8 mouse cellular contexts compared by ENCODE assay signal in the genomic region with DNA sequence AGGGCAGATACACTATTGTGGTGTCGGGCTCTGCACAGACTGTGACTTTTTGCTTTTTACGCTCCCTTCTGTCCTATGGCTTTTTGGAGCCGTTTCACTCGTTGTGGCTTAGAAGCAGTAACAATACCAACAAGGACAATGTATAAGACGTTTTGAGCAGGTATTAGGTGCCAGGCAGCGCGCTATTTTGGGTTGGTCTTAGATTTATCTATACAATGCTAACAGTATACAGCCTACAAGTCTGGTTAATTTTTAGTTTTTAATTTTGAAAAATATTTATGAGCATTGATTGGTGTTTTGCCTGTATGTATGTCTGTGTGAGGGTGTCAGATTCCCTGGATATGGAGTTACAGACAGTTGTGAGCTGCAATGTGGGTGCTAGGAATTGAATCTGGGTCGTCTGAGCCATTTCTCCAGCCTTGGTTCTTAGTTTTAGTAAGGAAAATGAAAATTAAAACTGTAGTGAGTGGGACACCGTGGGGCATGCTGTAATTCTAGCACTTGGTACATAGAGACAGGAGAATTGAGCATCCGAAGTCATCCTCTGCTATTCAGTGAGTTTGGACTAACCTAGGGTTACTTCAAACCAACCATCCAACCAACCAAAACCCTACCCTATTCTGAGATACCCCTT. TPM values are rescaled to one million over a fixed set of nuclear protein-coding genes. Genes with fewer than 3 reads are reported as not detected.
DNase-seq lines count a peak whose midpoint lies in the region; ATAC-seq and TF ChIP-seq lines count a peak whose summit lies in the region.

No protein-coding gene starts in this region.

- intact Hi-C loops in heart, adult 2 months (cut with DNase I): loop anchor here (2.0 to 5.0 kb wide), 3 partner anchors 45 to 125 kb away; partner anchors contain the start of genes Atp5l and Kmt2a

- peaks cover 4% of the 10 kb centered on the region; the same call in 1 of the 2 replicates for H3K79me2 ChIP-seq in heart, adult 2 months (replicated peaks; ENCODE audit: control insufficient read depth, insufficient read depth, low read length)

- no peak for DNase-seq in heart, adult 2 months
- no peak for DNase-seq in heart, adult 9 months (ENCODE audit: low spot score in 2 of 2)
- no peak for DNase-seq in thymus, adult 2 months
- DNase-seq in thymus, postnatal 0 days (ENCODE audit: low spot score): no peak
- DNase-seq in liver, embryonic 13.5 days: no peak
- DNase-seq in ovary, adult 18-20 months (ENCODE audit: low spot score): no peak
- DNase-seq in cerebellum, postnatal 10 days: no peak
- no peak for DNase-seq in embryo, embryonic 10.5 days (ENCODE audit: low spot score)

- H3K36me3 ChIP-seq in heart, adult 2 months (ENCODE audit: control insufficient read depth, insufficient read depth, low read length): peaks cover 11% of the 10 kb centered on the region
- peaks cover 30% of the 10 kb centered on the region for H3K36me3 ChIP-seq in thymus, adult 2 months (ENCODE audit: control insufficient read depth, insufficient read depth, low read length)
- peaks cover 23% of the 10 kb centered on the region for H3K36me3 ChIP-seq in liver, embryonic 13.5 days

- no peak for TF ChIP-seq POLR2A in heart, adult 2 months (IDR thresholded peaks at IDR 0.05; ENCODE audit: insufficient read depth, low read depth, low read length)
- no peak for TF ChIP-seq POLR2A in thymus, adult 2 months (IDR thresholded peaks at IDR 0.05; ENCODE audit: control insufficient read depth, extremely low read depth, insufficient read depth, low read length, poor library complexity)

- peak; percentile 27 for ATAC-seq in liver, embryonic 13.5 days (ENCODE audit: low read depth)

- peak overlapping the region; percentile 93 for H3K27ac ChIP-seq in heart, adult 2 months
- no peak overlapping the region for H3K27ac ChIP-seq in thymus, adult 2 months (ENCODE audit: control insufficient read depth, insufficient read depth, low read length)
- peak overlapping the region; percentile 75 for H3K27ac ChIP-seq in liver, embryonic 13.5 days

- no peak for TF ChIP-seq EP300 in heart, adult 2 months (IDR thresholded peaks at IDR 0.05; ENCODE audit: insufficient read depth, low read depth, low read length)

- H3K4me1 ChIP-seq in heart, adult 2 months (ENCODE audit: control insufficient read depth, insufficient read depth, low read length): peaks cover 2% of the 10 kb centered on the region
- H3K4me1 ChIP-seq in thymus, adult 2 months (replicated peaks; ENCODE audit: control insufficient read depth, insufficient read depth, low read length): no peaks in the 10 kb centered on the region
- peaks cover 25% of the 10 kb centered on the region for H3K4me1 ChIP-seq in liver, embryonic 13.5 days (replicated peaks)

- H3K4me2 ChIP-seq in liver, embryonic 13.5 days: peak overlapping the region; percentile 82

- H3K9ac ChIP-seq in heart, adult 2 months (ENCODE audit: low read depth, low read length): peak overlapping the region; percentile 63
- peak overlapping the region; percentile 53 for H3K9ac ChIP-seq in liver, embryonic 13.5 days

- H3K9me3 ChIP-seq in liver, embryonic 13.5 days (replicated peaks): no peaks in the 10 kb centered on the region

- 14% methylated on average over 10 of the region's 10 CpGs for WGBS in heart, adult 2 months
- 16% methylated on average over 10 of the region's 10 CpGs for WGBS in thymus, adult 2 months
- 14% methylated on average over 10 of the region's 10 CpGs for WGBS in liver, embryonic 13.5 days (ENCODE audit: insufficient replicate concordance)

- no peaks in the 10 kb centered on the region for H3K27me3 ChIP-seq in heart, adult 2 months (ENCODE audit: control insufficient read depth, insufficient read depth, low read length)
- no peaks in the 10 kb centered on the region for H3K27me3 ChIP-seq in thymus, adult 2 months (ENCODE audit: control insufficient read depth, insufficient read depth, low read length)
- peaks cover 9% of the 10 kb centered on the region for H3K27me3 ChIP-seq in liver, embryonic 13.5 days

- H3K4me3 ChIP-seq in heart, adult 2 months: peak overlapping the region; percentile 92
- peak overlapping the region; percentile 26; the same call in 1 of the 2 replicates for H3K4me3 ChIP-seq in thymus, adult 2 months (ENCODE audit: control insufficient read depth, insufficient read depth, low read length)
- H3K4me3 ChIP-seq in liver, embryonic 13.5 days (replicated peaks): peak overlapping the region; percentile 84

- TF ChIP-seq CTCF in heart, adult 2 months (IDR thresholded peaks at IDR 0.05): no peak
- TF ChIP-seq CTCF in thymus, adult 2 months (IDR thresholded peaks at IDR 0.05; ENCODE audit: borderline replicate concordance, control insufficient read depth, extremely low read depth, insufficient read depth, low read length, poor library complexity): no peak

RNA-seq across cellular contexts. Expression of gene Ube4a, which starts 0.6 kb away (rescaled TPM):
- 10 to 100 TPM; 36.1 to 39.6 TPM for total RNA-seq in heart, adult 2 months (2021)
- polyA plus RNA-seq in heart, adult 2 months (2012; rRNA removed): 8.4 and 17.0 TPM in 2 replicates
- 23.0 and 23.7 TPM in 2 replicates for polyA plus RNA-seq in thymus, adult 2 months (2012; rRNA removed)
- polyA plus RNA-seq in thymus, postnatal 0 days (2015; fragmentation: Nextera tagmentation; extraction: Ambion mirVana): 18.6 and 19.5 TPM in 2 replicates
- polyA plus RNA-seq in liver, embryonic 13.5 days (2015; fragmentation: Nextera tagmentation; extraction: Ambion mirVana): 10.5 and 13.2 TPM in 2 replicates

RNA-seq across cellular contexts. Expression of gene Cd3g, which starts 14.3 kb away (rescaled TPM):
- total RNA-seq in heart, adult 2 months (2021): under 1 TPM; 0.25 to 0.39 TPM
- 0.64 and 1.5 TPM in 2 replicates for polyA plus RNA-seq in heart, adult 2 months (2012; rRNA removed)
- polyA plus RNA-seq in thymus, adult 2 months (2012; rRNA removed): 183 and 216 TPM in 2 replicates
- 973 and 1,015 TPM in 2 replicates for polyA plus RNA-seq in thymus, postnatal 0 days (2015; fragmentation: Nextera tagmentation; extraction: Ambion mirVana)
- polyA plus RNA-seq in liver, embryonic 13.5 days (2015; fragmentation: Nextera tagmentation; extraction: Ambion mirVana): 0.18 and 0.27 TPM in 2 replicates

RNA-seq across cellular contexts. Expression of gene Cd3d, which starts 15.6 kb away (rescaled TPM):
- total RNA-seq in heart, adult 2 months (2021): under 1 TPM in 1 of 2 experiments, not detected in 1; 0.66 TPM
- 0.29 and 0.92 TPM in 2 replicates for polyA plus RNA-seq in heart, adult 2 months (2012; rRNA removed)
- polyA plus RNA-seq in thymus, adult 2 months (2012; rRNA removed): 214 and 262 TPM in 2 replicates
- 485 and 511 TPM in 2 replicates for polyA plus RNA-seq in thymus, postnatal 0 days (2015; fragmentation: Nextera tagmentation; extraction: Ambion mirVana)
- not detected in 2 replicates for polyA plus RNA-seq in liver, embryonic 13.5 days (2015; fragmentation: Nextera tagmentation; extraction: Ambion mirVana)

RNA-seq across cellular contexts. Expression of gene Cd3e, which starts 43.5 kb away (rescaled TPM):
- total RNA-seq in heart, adult 2 months (2021): under 1 TPM; 0.21 to 0.66 TPM
- polyA plus RNA-seq in heart, adult 2 months (2012; rRNA removed): 0.32 and 1.5 TPM in 2 replicates
- polyA plus RNA-seq in thymus, adult 2 months (2012; rRNA removed): 343 and 451 TPM in 2 replicates
- polyA plus RNA-seq in thymus, postnatal 0 days (2015; fragmentation: Nextera tagmentation; extraction: Ambion mirVana): 511 and 576 TPM in 2 replicates
- not detected in 2 replicates for polyA plus RNA-seq in liver, embryonic 13.5 days (2015; fragmentation: Nextera tagmentation; extraction: Ambion mirVana)

RNA-seq across cellular contexts. Expression of gene Atp5l, which starts 45.4 kb away (rescaled TPM):
- 1,000 to 10,000 TPM; 1,478 to 1,698 TPM for total RNA-seq in heart, adult 2 months (2021)
- 1,092 and 1,784 TPM in 2 replicates for polyA plus RNA-seq in heart, adult 2 months (2012; rRNA removed)
- 159 and 250 TPM in 2 replicates for polyA plus RNA-seq in thymus, adult 2 months (2012; rRNA removed)
- polyA plus RNA-seq in thymus, postnatal 0 days (2015; fragmentation: Nextera tagmentation; extraction: Ambion mirVana): 971 and 1,014 TPM in 2 replicates
- 546 and 569 TPM in 2 replicates for polyA plus RNA-seq in liver, embryonic 13.5 days (2015; fragmentation: Nextera tagmentation; extraction: Ambion mirVana)

Comparison
In these comparisons a context has a peak if more than half of its experiments do, and no peak if none do; other contexts are left out.
1. H3K4me3 ChIP-seq: peak in every context shown above with its lines; median percentile 92 in heart, adult 2 months; 84 in liver, embryonic 13.5 days; 26 in thymus, adult 2 months.
2. RNA of gene Cd3g, which starts 14.3 kb away (polyA plus RNA-seq): 973 to 1,015 TPM in thymus, postnatal 0 days and 183 to 216 TPM in thymus, adult 2 months; 0.64 to 1.5 TPM in heart, adult 2 months and 0.18 to 0.27 TPM in liver, embryonic 13.5 days; every median in the first group is over 10 times any median in the second.
3. RNA of gene Cd3d, which starts 15.6 kb away (polyA plus RNA-seq): 485 to 511 TPM in thymus, postnatal 0 days and 214 to 262 TPM in thymus, adult 2 months; 0.29 to 0.92 TPM in heart, adult 2 months and not detected in liver, embryonic 13.5 days; every median in the first group is over 100 times any median in the second.